8 mouse cellular contexts compared by ENCODE assay signal in the genomic region with DNA sequence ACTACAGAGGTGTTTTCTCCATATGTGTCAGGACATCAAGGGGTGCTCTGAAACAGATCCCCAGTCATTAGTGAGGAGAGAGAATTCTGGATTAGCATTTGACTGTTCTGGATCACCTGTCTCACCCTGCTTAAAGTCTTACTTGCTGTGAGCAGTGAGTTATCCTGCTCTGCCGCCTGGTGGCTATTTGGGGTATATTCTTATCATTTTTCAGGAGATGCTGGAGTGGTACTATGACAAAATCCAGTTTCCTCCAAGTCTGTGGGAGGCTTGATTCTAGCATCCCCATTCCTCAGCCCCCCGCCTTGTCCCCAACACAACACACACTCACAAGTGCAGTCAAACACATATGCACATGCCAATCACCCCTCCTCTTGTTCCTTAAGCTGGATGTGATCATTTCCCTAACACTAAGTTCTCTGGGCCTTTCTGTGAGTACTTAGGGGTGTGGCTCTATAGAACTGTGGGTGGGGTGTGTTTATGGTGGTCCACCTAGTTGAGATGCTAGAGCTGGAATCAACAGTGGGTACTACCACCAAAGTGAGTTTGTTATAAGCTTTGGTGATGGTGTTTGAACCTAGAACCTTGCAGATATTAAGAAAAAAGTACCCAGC.
DNase-seq lines count a peak whose midpoint lies in the region; ATAC-seq lines count a peak whose summit lies in the region.

No protein-coding gene starts in this region.

- no peak overlapping the region for H3K4me3 ChIP-seq in heart, embryonic 11.5 days (ENCODE audit: low read depth, low read length)
- no peak overlapping the region for H3K4me3 ChIP-seq in neural tube, embryonic 12.5 days

- no peak overlapping the region for H3K4me2 ChIP-seq in heart, embryonic 11.5 days
- no peak overlapping the region for H3K4me2 ChIP-seq in neural tube, embryonic 12.5 days (replicated peaks)

- ATAC-seq in heart, embryonic 11.5 days (replicated peaks; ENCODE audit: insufficient number of reproducible peaks, low FRiP score, low TSS enrichment): no peak
- ATAC-seq in frontal cortex, adult (ENCODE audit: low TSS enrichment): peak; percentile 78
- peak; percentile 59 for ATAC-seq in neural tube, embryonic 12.5 days (ENCODE audit: low FRiP score, low read depth)
- ATAC-seq in activated CD4-positive, CD25-positive, alpha-beta regulatory T cell, adult 4 months: no peak

- 14% methylated on average over 2 of the region's 2 CpGs for WGBS in heart, embryonic 11.5 days (ENCODE audit: insufficient replicate concordance)
- WGBS in neural tube, embryonic 12.5 days: 24% methylated on average over 2 of the region's 2 CpGs

- H3K4me1 ChIP-seq in heart, embryonic 11.5 days (ENCODE audit: control insufficient read depth, insufficient read depth, low read length): no peaks in the 10 kb centered on the region
- H3K4me1 ChIP-seq in neural tube, embryonic 12.5 days: peaks cover 5% of the 10 kb centered on the region

- no peak overlapping the region for H3K27ac ChIP-seq in heart, embryonic 11.5 days (ENCODE audit: low read depth, low read length)
- H3K27ac ChIP-seq in neural tube, embryonic 12.5 days: no peak overlapping the region

- H3K9me3 ChIP-seq in heart, embryonic 11.5 days (replicated peaks; ENCODE audit: control insufficient read depth, low read length): no peaks in the 10 kb centered on the region
- no peaks in the 10 kb centered on the region for H3K9me3 ChIP-seq in neural tube, embryonic 12.5 days

- H3K27me3 ChIP-seq in heart, embryonic 11.5 days (ENCODE audit: control insufficient read depth, insufficient read depth, low read length): no peaks in the 10 kb centered on the region
- H3K27me3 ChIP-seq in neural tube, embryonic 12.5 days (replicated peaks): no peaks in the 10 kb centered on the region

- no peaks in the 10 kb centered on the region for H3K36me3 ChIP-seq in heart, embryonic 11.5 days (ENCODE audit: control insufficient read depth, insufficient read depth, low read length)
- H3K36me3 ChIP-seq in neural tube, embryonic 12.5 days: no peaks in the 10 kb centered on the region

- DNase-seq in heart, adult 8-10 months (ENCODE audit: low spot score): peak; percentile 58
- peak; percentile 26 for DNase-seq in cerebellum, adult 8-10 months
- peak; percentile 42 for DNase-seq in kidney, adult 11 months
- peak; percentile 7 to 82 for DNase-seq in left cerebral cortex, adult 9 months (ENCODE audit: low spot score in 2 of 2)

- H3K9ac ChIP-seq in heart, embryonic 11.5 days (ENCODE audit: low read depth, low read length): no peak overlapping the region
- H3K9ac ChIP-seq in neural tube, embryonic 12.5 days: no peak overlapping the region

Comparison
In these comparisons a context has a peak if more than half of its experiments do, and no peak if none do; other contexts are left out.
1. ATAC-seq: peak in frontal cortex, adult (single experiment) and neural tube, embryonic 12.5 days (single experiment); none in heart, embryonic 11.5 days (single experiment) and activated CD4-positive, CD25-positive, alpha-beta regulatory T cell, adult 4 months (single experiment).
2. Peak in every context shown above with its lines, with median percentiles within 50 percentile points of each other: DNase-seq.